Mouse (Mus musculus) CH12.LX (cell line): ENCODE data around the gene Noc3l.

Experiments used
- BHLHE40 ChIP-seq: IDR thresholded peaks from 2 replicates; pipeline ENCODE4 v1.6.1; 2011; ENCODE audit warnings: mild to moderate bottlenecking, low read depth, low read length, improper control_type of control experiment
- E2F4 ChIP-seq: IDR thresholded peaks from 2 replicates; pipeline ENCODE4 v1.6.1; 2011; ENCODE audit warnings: low read depth, low read length, improper control_type of control experiment; ENCODE audit not compliant: insufficient replicate concordance
- MAX ChIP-seq: IDR thresholded peaks from 2 replicates; pipeline ENCODE4 v1.6.1; 2011; ENCODE audit warnings: low read length, improper control_type of control experiment
- TCF12 ChIP-seq: IDR thresholded peaks from 2 replicates; pipeline ENCODE4 v1.6.1; 2014; ENCODE audit warnings: low read depth, mild to moderate bottlenecking, inconsistent platforms, low read length, improper control_type of control experiment

DNA sequence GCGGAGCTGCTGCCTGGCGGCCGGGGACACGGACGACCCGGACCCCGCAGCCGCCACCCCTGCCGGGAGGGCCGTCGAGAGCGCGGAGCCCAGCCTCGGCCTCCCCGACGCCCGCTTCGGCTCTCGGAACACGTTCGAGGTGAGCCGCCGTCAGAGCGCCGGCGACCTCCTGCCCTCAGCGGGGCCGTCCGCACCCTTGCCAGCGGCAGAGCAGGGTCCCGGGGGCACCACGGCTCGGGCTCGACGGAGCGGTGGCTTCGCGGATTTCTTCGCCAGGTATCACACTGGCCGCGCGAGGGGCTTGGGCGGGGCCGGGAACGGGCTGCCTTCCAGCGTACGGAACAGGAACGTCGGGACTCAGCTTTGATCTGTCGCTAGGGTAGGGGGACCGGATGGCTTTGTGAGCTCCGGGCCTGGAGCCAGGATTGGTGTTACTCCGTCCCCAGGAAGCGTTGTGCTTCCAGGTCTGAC lies 18.2 kb upstream of the Noc3l start:
- TF ChIP-seq MAX: no peak
- no peak for TF ChIP-seq BHLHE40
- no peak for TF ChIP-seq E2F4
- no peak for TF ChIP-seq TCF12
